Mouse (Mus musculus): ENCODE measurements at regions not wholly inside any gene's neighbourhood (a gene's known extent, or its start where the extent isn't known, plus 50 kb on each side); places are given as distances from the start of the nearest gene placed in this dataset.
A peak's percentile ranks its signal among the peaks of the same experiment; 100 is the strongest.

- Histone ChIP-seq H3K36me3 (ENCODE audit: control insufficient read depth, insufficient read depth, low read length) (no peaks in the 10 kb centered on the region), H3K27me3 (ENCODE audit: control insufficient read depth, insufficient read depth, low read length) (no peaks in the 10 kb centered on the region), H3K27ac (ENCODE audit: control insufficient read depth, insufficient read depth, low read depth, low read length) (no peak overlapping the region), H3K4me3 (ENCODE audit: control insufficient read depth, low read depth, low read length) (no peak overlapping the region), H3K4me1 (ENCODE audit: control insufficient read depth, insufficient read depth, low read length) (no peaks in the 10 kb centered on the region; the same call in 1 of the 2 replicates)
- TF ChIP-seq POLR2A (IDR thresholded peaks at IDR 0.05; ENCODE audit: control insufficient read depth, low read depth, low read length) (no peak), CTCF (IDR thresholded peaks at IDR 0.05; ENCODE audit: control insufficient read depth, insufficient read depth, insufficient replicate concordance, low read depth, low read length) (no peak)
Measured at GRCm38 (mm10) chr1:177615609-177616008, 114.0 kb upstream of the 1700016C15Rik start.

GRCm38 (mm10) chr1:177616335-177617239 is 113.0 kb upstream of the 1700016C15Rik start:
- H3K27ac ChIP-seq (ENCODE audit: control insufficient read depth, insufficient read depth, low read depth, low read length) = no peak overlapping the region
- no peaks in the 10 kb centered on the region for H3K27me3 ChIP-seq (ENCODE audit: control insufficient read depth, insufficient read depth, low read length)
- no peak overlapping the region for H3K4me3 ChIP-seq (ENCODE audit: control insufficient read depth, low read depth, low read length)
- H3K4me1 ChIP-seq (ENCODE audit: control insufficient read depth, insufficient read depth, low read length) = no peaks in the 10 kb centered on the region; the same call in 1 of the 2 replicates
- no peaks in the 10 kb centered on the region for H3K36me3 ChIP-seq (ENCODE audit: control insufficient read depth, insufficient read depth, low read length)
- TF ChIP-seq POLR2A (IDR thresholded peaks at IDR 0.05; ENCODE audit: control insufficient read depth, low read depth, low read length) = no peak
- TF ChIP-seq CTCF (IDR thresholded peaks at IDR 0.05; ENCODE audit: control insufficient read depth, insufficient read depth, insufficient replicate concordance, low read depth, low read length) = no peak

- Histone ChIP-seq H3K4me1 (ENCODE audit: control insufficient read depth, insufficient read depth, low read length) (peaks cover 2% of the 10 kb centered on the region), H3K27me3 (ENCODE audit: control insufficient read depth, insufficient read depth, low read length) (no peaks in the 10 kb centered on the region), H3K27ac (ENCODE audit: control insufficient read depth, insufficient read depth, low read depth, low read length) (no peak overlapping the region), H3K4me3 (ENCODE audit: control insufficient read depth, low read depth, low read length) (peak overlapping the region; percentile 40), H3K36me3 (ENCODE audit: control insufficient read depth, insufficient read depth, low read length) (no peaks in the 10 kb centered on the region)
- TF ChIP-seq CTCF (IDR thresholded peaks at IDR 0.05; ENCODE audit: control insufficient read depth, insufficient read depth, insufficient replicate concordance, low read depth, low read length) (peak; percentile 69; the same call in 1 of the 2 replicates), POLR2A (IDR thresholded peaks at IDR 0.05; ENCODE audit: control insufficient read depth, low read depth, low read length) (no peak)
Measured at GRCm38 (mm10) chr1:177620501-177621099, 109.0 kb upstream of the 1700016C15Rik start.

- Histone ChIP-seq H3K27me3 (ENCODE audit: control insufficient read depth, insufficient read depth, low read length) (no peaks in the 10 kb centered on the region), H3K4me3 (ENCODE audit: control insufficient read depth, low read depth, low read length) (no peak overlapping the region), H3K4me1 (ENCODE audit: control insufficient read depth, insufficient read depth, low read length) (peaks cover 2% of the 10 kb centered on the region), H3K27ac (ENCODE audit: control insufficient read depth, insufficient read depth, low read depth, low read length) (no peak overlapping the region), H3K36me3 (ENCODE audit: control insufficient read depth, insufficient read depth, low read length) (no peaks in the 10 kb centered on the region)
- TF ChIP-seq POLR2A (IDR thresholded peaks at IDR 0.05; ENCODE audit: control insufficient read depth, low read depth, low read length) (no peak), CTCF (IDR thresholded peaks at IDR 0.05; ENCODE audit: control insufficient read depth, insufficient read depth, insufficient replicate concordance, low read depth, low read length) (no peak)
Measured at GRCm38 (mm10) chr1:177621854-177622590, 107.6 kb upstream of the 1700016C15Rik start.

- Histone ChIP-seq H3K4me1 (ENCODE audit: control insufficient read depth, insufficient read depth, low read length) (peaks cover 2% of the 10 kb centered on the region), H3K27ac (ENCODE audit: control insufficient read depth, insufficient read depth, low read depth, low read length) (no peak overlapping the region), H3K27me3 (ENCODE audit: control insufficient read depth, insufficient read depth, low read length) (no peaks in the 10 kb centered on the region), H3K4me3 (ENCODE audit: control insufficient read depth, low read depth, low read length) (no peak overlapping the region), H3K36me3 (ENCODE audit: control insufficient read depth, insufficient read depth, low read length) (no peaks in the 10 kb centered on the region)
- TF ChIP-seq CTCF (IDR thresholded peaks at IDR 0.05; ENCODE audit: control insufficient read depth, insufficient read depth, insufficient replicate concordance, low read depth, low read length) (no peak), POLR2A (IDR thresholded peaks at IDR 0.05; ENCODE audit: control insufficient read depth, low read depth, low read length) (no peak)
Measured at GRCm38 (mm10) chr1:177623304-177623726, 106.3 kb upstream of the 1700016C15Rik start.

GRCm38 (mm10) chr1:177623735-177624134 is 105.9 kb upstream of the 1700016C15Rik start:
- no peak overlapping the region for H3K4me3 ChIP-seq (ENCODE audit: control insufficient read depth, low read depth, low read length)

GRCm38 (mm10) chr1:177627814-177628213 is 101.8 kb upstream of the 1700016C15Rik start:
- H3K4me3 ChIP-seq (ENCODE audit: control insufficient read depth, low read depth, low read length) = no peak overlapping the region
- H3K27ac ChIP-seq (ENCODE audit: control insufficient read depth, insufficient read depth, low read depth, low read length) = no peak overlapping the region
- peaks cover 2% of the 10 kb centered on the region; the same call in 1 of the 2 replicates for H3K4me1 ChIP-seq (ENCODE audit: control insufficient read depth, insufficient read depth, low read length)
- TF ChIP-seq POLR2A (IDR thresholded peaks at IDR 0.05; ENCODE audit: control insufficient read depth, low read depth, low read length) (no peak), CTCF (IDR thresholded peaks at IDR 0.05; ENCODE audit: control insufficient read depth, insufficient read depth, insufficient replicate concordance, low read depth, low read length) (no peak)
- H3K36me3 ChIP-seq (ENCODE audit: control insufficient read depth, insufficient read depth, low read length) = no peaks in the 10 kb centered on the region
- H3K27me3 ChIP-seq (ENCODE audit: control insufficient read depth, insufficient read depth, low read length) = no peaks in the 10 kb centered on the region

More at GRCm38 (mm10) chr1:177623735-177624134, 105.9 kb upstream of the 1700016C15Rik start:
- H3K27me3 ChIP-seq (ENCODE audit: control insufficient read depth, insufficient read depth, low read length) = no peaks in the 10 kb centered on the region
- TF ChIP-seq CTCF (IDR thresholded peaks at IDR 0.05; ENCODE audit: control insufficient read depth, insufficient read depth, insufficient replicate concordance, low read depth, low read length) = no peak
- TF ChIP-seq POLR2A (IDR thresholded peaks at IDR 0.05; ENCODE audit: control insufficient read depth, low read depth, low read length) = no peak
- no peak overlapping the region for H3K27ac ChIP-seq (ENCODE audit: control insufficient read depth, insufficient read depth, low read depth, low read length)
- H3K4me1 ChIP-seq (ENCODE audit: control insufficient read depth, insufficient read depth, low read length) = peaks cover 2% of the 10 kb centered on the region
- no peaks in the 10 kb centered on the region for H3K36me3 ChIP-seq (ENCODE audit: control insufficient read depth, insufficient read depth, low read length)

All from testis, adult 2 months (tissue).